Mouse (Mus musculus): Measurements from ENCODE around the gene Tmem9b.
A peak's percentile ranks its signal among the peaks of the same experiment; 100 is the strongest.

DNA sequence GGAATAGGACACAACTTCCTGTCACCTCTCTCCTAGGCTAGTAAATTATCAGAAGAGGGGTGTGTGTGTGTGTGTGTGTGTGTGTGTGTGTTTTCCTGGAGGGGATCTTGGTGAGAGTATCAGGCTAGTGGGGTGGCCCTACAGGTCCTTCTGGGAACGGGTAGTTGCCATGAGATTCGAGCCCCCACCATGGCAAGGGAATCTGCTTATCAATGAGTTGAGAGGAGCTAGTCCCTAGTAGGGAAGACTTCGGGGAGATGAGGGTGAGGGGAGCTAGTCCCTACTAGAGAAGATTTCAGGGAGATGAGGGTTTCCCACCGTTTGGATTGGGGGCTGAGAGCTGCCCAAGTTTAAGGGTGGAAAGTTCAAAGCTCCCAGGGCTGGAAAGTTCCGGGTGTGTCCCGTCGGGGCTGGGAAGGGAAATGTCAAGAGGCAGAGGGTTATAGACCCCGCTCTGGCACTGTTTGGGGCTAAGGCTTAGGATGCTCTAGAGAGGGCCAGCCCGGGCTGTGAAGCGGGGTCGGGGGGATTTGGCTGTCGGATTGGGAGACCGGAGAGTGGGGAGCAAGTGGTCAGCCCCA lies 1.2 kb downstream of the Tmem9b start:
- no peak for TF ChIP-seq CTCF (IDR thresholded peaks at IDR 0.05; ENCODE audit: low read depth, low read length)
- peak; percentile 55; the same call in 1 of the 2 replicates for TF ChIP-seq POLR2A (IDR thresholded peaks at IDR 0.05; ENCODE audit: borderline replicate concordance, low read depth, low read length)

All from bone marrow macrophage, adult 2 months (primary cell).